Mouse (Mus musculus): ENCODE results near the gene Atp7a. TPM values are rescaled to one million over a fixed set of nuclear protein-coding genes. Genes with fewer than 3 reads are reported as not detected.

The Atp7a gene
- total and polyA plus RNA-seq, 3 experiments = 1.7 to 2.2 TPM; not detected in 1

DNA sequence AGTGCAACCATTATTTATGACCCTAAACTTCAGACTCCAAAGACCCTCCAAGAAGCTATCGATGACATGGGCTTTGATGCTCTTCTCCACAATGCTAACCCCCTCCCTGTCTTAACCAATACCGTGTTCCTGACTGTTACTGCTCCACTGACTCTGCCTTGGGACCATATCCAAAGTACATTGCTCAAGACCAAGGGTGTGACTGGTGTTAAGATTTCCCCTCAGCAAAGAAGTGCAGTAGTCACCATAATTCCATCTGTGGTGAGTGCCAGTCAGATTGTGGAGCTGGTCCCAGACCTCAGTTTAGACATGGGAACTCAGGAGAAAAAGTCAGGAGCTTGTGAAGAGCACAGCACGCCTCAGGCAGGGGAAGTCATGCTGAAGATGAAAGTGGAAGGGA, 58.1 kb downstream of the Atp7a start:
- DNase-seq (ENCODE audit: low read depth, low spot score) = no peak
- Histone ChIP-seq H3K9ac (ENCODE audit: control insufficient read depth, low read depth, low read length, poor library complexity, severe bottlenecking) (no peak overlapping the region), H3K9me3 (replicated peaks; ENCODE audit: insufficient read depth, low read length) (no peaks in the 10 kb centered on the region), H3K36me3 (ENCODE audit: control insufficient read depth in 1 of 2, insufficient read depth in 2 of 2, low read length in 2 of 2) (peaks cover 0 to 18% of the 10 kb centered on the region in 2 experiments; a peak in 2 of 4 replicates), H3K4me1 (ENCODE audit: control insufficient read depth in 1 of 2, insufficient read depth in 2 of 2, low read length in 2 of 2) (peaks cover 7 to 17% of the 10 kb centered on the region in 2 experiments; a peak in 3 of 4 replicates), H3K27me3 (ENCODE audit: control insufficient read depth in 1 of 2, insufficient read depth in 2 of 2, low read length in 2 of 2) (no peaks in the 10 kb centered on the region), H3K27ac (ENCODE audit: control insufficient read depth, low read depth, low read length) (no peak overlapping the region), H3K79me2 (ENCODE audit: control insufficient read depth, insufficient read depth, low read length, poor library complexity) (no peaks in the 10 kb centered on the region), H3K4me3 (ENCODE audit: control insufficient read depth in 1 of 2, insufficient read depth in 1 of 2, low read depth in 2 of 2, low read length in 2 of 2) (no peak overlapping the region)
- TF ChIP-seq ELF1 (IDR thresholded peaks at IDR 0.05; ENCODE audit: low read depth, low read length) = no peak
- TF ChIP-seq GABPA (IDR thresholded peaks at IDR 0.05; ENCODE audit: low read depth, low read length) = no peak
- TF ChIP-seq MYB (IDR thresholded peaks at IDR 0.05; ENCODE audit: low read depth, low read length) = no peak
- TF ChIP-seq BHLHE40 (IDR thresholded peaks at IDR 0.05; ENCODE audit: borderline replicate concordance, low read depth, low read length) = no peak
- no peak for TF ChIP-seq HCFC1 (IDR thresholded peaks at IDR 0.05; ENCODE audit: low read depth, low read length)
- no peak for TF ChIP-seq CHD1 (IDR thresholded peaks at IDR 0.05; ENCODE audit: low read depth, low read length)
- no peak for TF ChIP-seq CHD2 (IDR thresholded peaks at IDR 0.05; ENCODE audit: low read length)
- no peak for TF ChIP-seq ETS1 (IDR thresholded peaks at IDR 0.05; ENCODE audit: low read depth, low read length)

GRCm38 (mm10) chrX:106085564-106085963, 58.5 kb downstream of the Atp7a start:
- Histone ChIP-seq H3K9ac (ENCODE audit: control insufficient read depth, low read depth, low read length, poor library complexity, severe bottlenecking) (no peak overlapping the region), H3K27me3 (ENCODE audit: control insufficient read depth in 1 of 2, insufficient read depth in 2 of 2, low read length in 2 of 2) (no peaks in the 10 kb centered on the region), H3K4me3 (ENCODE audit: control insufficient read depth in 1 of 2, insufficient read depth in 1 of 2, low read depth in 2 of 2, low read length in 2 of 2) (no peak overlapping the region), H3K4me1 (ENCODE audit: control insufficient read depth in 1 of 2, insufficient read depth in 2 of 2, low read length in 2 of 2) (peaks cover 7 to 17% of the 10 kb centered on the region in 2 experiments; a peak in 3 of 4 replicates), H3K36me3 (ENCODE audit: control insufficient read depth in 1 of 2, insufficient read depth in 2 of 2, low read length in 2 of 2) (peaks cover 0 to 18% of the 10 kb centered on the region in 2 experiments; a peak in 2 of 4 replicates), H3K9me3 (replicated peaks; ENCODE audit: insufficient read depth, low read length) (no peaks in the 10 kb centered on the region), H3K27ac (ENCODE audit: control insufficient read depth, low read depth, low read length) (no peak overlapping the region), H3K79me2 (ENCODE audit: control insufficient read depth, insufficient read depth, low read length, poor library complexity) (no peaks in the 10 kb centered on the region)
- TF ChIP-seq USF1 (IDR thresholded peaks at IDR 0.05; ENCODE audit: low read depth, low read length) (no peak), POLR2AphosphoS5 (IDR thresholded peaks at IDR 0.05; ENCODE audit: borderline replicate concordance, low read depth, low read length) (no peak), ZC3H11A (IDR thresholded peaks at IDR 0.05; ENCODE audit: low read depth, low read length) (no peak), MYB (IDR thresholded peaks at IDR 0.05; ENCODE audit: low read depth, low read length) (no peak), SIN3A (IDR thresholded peaks at IDR 0.05; ENCODE audit: low read length) (no peak)
- DNase-seq (ENCODE audit: low read depth, low spot score) = no peak

GRCm38 (mm10) chrX:106092939-106093338, 65.9 kb downstream of the Atp7a start:
- Histone ChIP-seq H3K9ac (ENCODE audit: control insufficient read depth, low read depth, low read length, poor library complexity, severe bottlenecking) (no peak overlapping the region), H3K27me3 (ENCODE audit: control insufficient read depth in 1 of 2, insufficient read depth in 2 of 2, low read length in 2 of 2) (no peaks in the 10 kb centered on the region), H3K27ac (ENCODE audit: control insufficient read depth, low read depth, low read length) (no peak overlapping the region), H3K36me3 (ENCODE audit: control insufficient read depth in 1 of 2, insufficient read depth in 2 of 2, low read length in 2 of 2) (peaks cover 0 to 24% of the 10 kb centered on the region in 2 experiments; a peak in 2 of 4 replicates), H3K4me3 (ENCODE audit: control insufficient read depth in 1 of 2, insufficient read depth in 1 of 2, low read depth in 2 of 2, low read length in 2 of 2) (no peak overlapping the region), H3K9me3 (replicated peaks; ENCODE audit: insufficient read depth, low read length) (no peaks in the 10 kb centered on the region), H3K79me2 (ENCODE audit: control insufficient read depth, insufficient read depth, low read length, poor library complexity) (no peaks in the 10 kb centered on the region), H3K4me1 (ENCODE audit: control insufficient read depth in 1 of 2, insufficient read depth in 2 of 2, low read length in 2 of 2) (peaks cover 8 to 9% of the 10 kb centered on the region in 2 experiments; a peak in 2 of 4 replicates)
- TF ChIP-seq ZNF384 (IDR thresholded peaks at IDR 0.05; ENCODE audit: low read depth, low read length) (no peak), MAX (IDR thresholded peaks at IDR 0.05; ENCODE audit: low read length) (no peak), BHLHE40 (IDR thresholded peaks at IDR 0.05; ENCODE audit: borderline replicate concordance, low read depth, low read length) (no peak), CHD2 (IDR thresholded peaks at IDR 0.05; ENCODE audit: low read length) (no peak), ELF1 (IDR thresholded peaks at IDR 0.05; ENCODE audit: low read depth, low read length) (no peak), HCFC1 (IDR thresholded peaks at IDR 0.05; ENCODE audit: low read depth, low read length) (no peak), MAFK (IDR thresholded peaks at IDR 0.05; ENCODE audit: borderline replicate concordance, low read depth, low read length) (no peak), MYC (IDR thresholded peaks at IDR 0.05; ENCODE audit: low read depth, low read length) (no peak), NRF1 (IDR thresholded peaks at IDR 0.05; ENCODE audit: insufficient read depth, low read depth, low read length, poor library complexity, severe bottlenecking) (no peak), KAT2A (conservative IDR thresholded peaks at IDR 0.05; ENCODE audit: low read depth, low read length) (no peak), USF2 (IDR thresholded peaks at IDR 0.05; ENCODE audit: borderline replicate concordance in 1 of 2, insufficient read depth in 1 of 2, low read depth in 1 of 2, low read length in 2 of 2) (no peak), GABPA (IDR thresholded peaks at IDR 0.05; ENCODE audit: low read depth, low read length) (no peak), MXI1 (IDR thresholded peaks at IDR 0.05; ENCODE audit: low read depth, low read length) (no peak), MAZ (IDR thresholded peaks at IDR 0.05; ENCODE audit: low read depth, low read length) (no peak), TAL1 (IDR thresholded peaks at IDR 0.05; ENCODE audit: low read length) (no peak), NELFE (IDR thresholded peaks at IDR 0.05; ENCODE audit: low read depth, low read length) (no peak)
- DNase-seq (ENCODE audit: low read depth, low spot score) = no peak

Measured in MEL (cell line).